Comparison of ENCODE assay signal across 11 mouse cellular contexts in the genomic region with DNA sequence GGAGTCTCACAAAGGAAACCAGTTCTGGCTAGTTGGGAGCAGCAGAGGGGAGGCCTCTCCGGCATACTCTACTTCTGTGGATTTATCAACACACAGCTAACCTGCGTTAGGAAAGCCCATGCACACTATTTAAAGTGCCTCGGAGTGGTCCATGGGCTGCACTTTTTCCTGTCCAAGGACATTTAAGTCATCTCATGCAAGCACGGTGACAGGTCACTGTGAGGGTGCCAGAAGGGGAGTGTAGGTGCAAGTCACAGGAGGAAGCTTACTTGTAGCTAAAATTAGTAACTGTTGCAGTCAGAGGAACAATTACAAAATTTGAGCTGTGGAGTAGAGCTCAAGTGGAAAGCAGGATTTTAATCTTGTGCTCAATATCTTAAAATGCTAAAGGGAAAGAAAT.
DNase-seq lines count a peak whose midpoint lies in the region; ATAC-seq lines count a peak whose summit lies in the region.
"Had no signal": no experiment of that assay in that cellular context is flagged by ENCODE, and none has a peak within 500 bp of the region (broad histone marks: within the 10 kb centered on the region; RNA-seq: fewer than 3 reads in every experiment).

No protein-coding gene starts in this region.

- no peak overlapping the region for H3K4me3 ChIP-seq in limb, embryonic 10.5 days
- H3K4me3 ChIP-seq: erythroblast, embryonic 14.5 days had no signal

- H3K4me1 ChIP-seq in limb, embryonic 10.5 days: peaks cover 86% of the 10 kb centered on the region

- no peaks in the 10 kb centered on the region for H3K9me3 ChIP-seq in limb, embryonic 10.5 days (replicated peaks)

- WGBS in limb, embryonic 10.5 days: 45% methylated on average over 4 of the region's 4 CpGs

- H3K36me3 ChIP-seq in limb, embryonic 10.5 days: no peaks in the 10 kb centered on the region

- H3K27me3 ChIP-seq in limb, embryonic 10.5 days (ENCODE audit: low read depth, poor library complexity, severe bottlenecking): peaks cover 5% of the 10 kb centered on the region

- ATAC-seq in frontal cortex, adult (ENCODE audit: low TSS enrichment): no peak
- ATAC-seq: intestine, embryonic 16.5 days had no signal

- peak; percentile 37 for DNase-seq in adrenal gland, postnatal 10 days
- no peak for DNase-seq in adrenal gland, postnatal 4 days (ENCODE audit: low spot score in 2 of 2)
- peak; percentile 41 for DNase-seq in testis, postnatal 10 days (ENCODE audit: low spot score)
- no peak for DNase-seq in testis, postnatal 14 days (ENCODE audit: low spot score)
- DNase-seq in limb, embryonic 10.5 days (ENCODE audit: low spot score): peak; percentile 43
- DNase-seq in thymus, postnatal 14 days: no peak
- no peak for DNase-seq in thymus, postnatal 0 days (ENCODE audit: low spot score)
- DNase-seq: midbrain, embryonic 14.5 days had no signal

- H3K27ac ChIP-seq in limb, embryonic 10.5 days: peak overlapping the region; percentile 86

Comparison
In these comparisons a context has a peak if more than half of its experiments do, and no peak if none do; other contexts are left out.
1. DNase-seq: peak in adrenal gland, postnatal 10 days (single experiment), testis, postnatal 10 days (single experiment) and limb, embryonic 10.5 days (single experiment); none in adrenal gland, postnatal 4 days (0 of 2), testis, postnatal 14 days (single experiment), thymus, postnatal 14 days (single experiment) and thymus, postnatal 0 days (single experiment).